Mouse (Mus musculus) small intestine, adult 2 months (tissue): ENCODE results near the gene Prkch. TPM values are rescaled to one million over a fixed set of nuclear protein-coding genes. Genes with fewer than 3 reads are reported as not detected.

ENCODE experiments used
- H3K27ac ChIP-seq: fragments of 200-500 bp; 2 replicates; pipeline ENCODE4 v1.5.1; 2012; ENCODE audit warnings: low read depth, low read length, control low read depth, inconsistent platforms; ENCODE audit not compliant: insufficient read depth
- H3K27me3 ChIP-seq: fragments of 200-500 bp; 2 replicates; pipeline ENCODE4 v1.6.1; 2012; ENCODE audit warnings: mild to moderate bottlenecking, moderate library complexity, low read length, inconsistent platforms; ENCODE audit not compliant: control insufficient read depth, insufficient read depth
- H3K36me3 ChIP-seq: fragments of 200-500 bp; 2 replicates; pipeline ENCODE4 v1.6.1; 2012; ENCODE audit warnings: mild to moderate bottlenecking, low read length, control low read depth, inconsistent platforms; ENCODE audit not compliant: control insufficient read depth, insufficient read depth
- H3K4me1 ChIP-seq: fragments of 200-500 bp; 2 replicates; pipeline ENCODE4 v1.6.1; 2012; ENCODE audit warnings: low read length, inconsistent platforms, mixed read lengths; ENCODE audit not compliant: control insufficient read depth, insufficient read depth, insufficient read length
- H3K4me3 ChIP-seq: fragments of 200-500 bp; 2 replicates; pipeline ENCODE4 v1.5.1; 2012; ENCODE audit warnings: low read depth, mild to moderate bottlenecking, control low read depth, inconsistent platforms, low read length, moderate library complexity
- CTCF ChIP-seq: fragments of 200-500 bp; IDR thresholded peaks from 2 replicates; pipeline ENCODE4 v1.5.1; 2012; ENCODE audit warnings: low read depth, mild to moderate bottlenecking, control low read depth, inconsistent platforms, low read length, moderate library complexity, mixed read lengths; ENCODE audit not compliant: insufficient replicate concordance, insufficient read length; ENCODE audit errors: extremely low read depth
- POLR2A ChIP-seq: fragments of 200-500 bp; IDR thresholded peaks from 2 replicates; pipeline ENCODE4 v1.6.1; 2012; ENCODE audit warnings: low read depth, mild to moderate bottlenecking, control low read depth, inconsistent platforms, low read length, moderate library complexity
- WGBS: fragments of 180-500 bp; shearing (Covaris S2); methylation state at CpG from one replicate; pipeline ENCODE4 v1.1.7; 2018; 5-methylcytosine and 5-hydroxymethylcytosine counted together
- polyA plus RNA-seq: library from polyadenylated mRNA; depleted of rRNA; stranded (reverse); fragments of >200 nt; gene quantifications from 2 replicates; pipeline ENCODE4 v1.2.3, GENCODE M21; 2012

Gene Prkch
- polyA plus RNA-seq, 1 experiment: 3.2 TPM

GRCm38 (mm10) chr12:73756527-73756926, 171.9 kb downstream of the Prkch start:
- Histone ChIP-seq H3K4me3 (no peak overlapping the region), H3K27ac (no peak overlapping the region), H3K27me3 (no peaks in the 10 kb centered on the region), H3K4me1 (no peaks in the 10 kb centered on the region), H3K36me3 (no peaks in the 10 kb centered on the region)
- 80% methylated on average over 6 of the region's 6 CpGs for WGBS
- TF ChIP-seq CTCF: no peak
- TF ChIP-seq POLR2A: no peak

GRCm38 (mm10) chr12:73762001-73762400, 177.4 kb downstream of the Prkch start:
- Histone ChIP-seq H3K27me3 (no peaks in the 10 kb centered on the region), H3K36me3 (no peaks in the 10 kb centered on the region), H3K4me3 (no peak overlapping the region), H3K27ac (no peak overlapping the region), H3K4me1 (no peaks in the 10 kb centered on the region)
- WGBS: 84% methylated on average over 6 of the region's 6 CpGs
- TF ChIP-seq POLR2A (no peak), CTCF (no peak)

- no peaks in the 10 kb centered on the region for H3K27me3 ChIP-seq
- TF ChIP-seq POLR2A (no peak), CTCF (no peak)
- no peak overlapping the region for H3K4me3 ChIP-seq
- no peaks in the 10 kb centered on the region for H3K4me1 ChIP-seq
- 91% methylated on average over 3 of the region's 3 CpGs for WGBS
- no peak overlapping the region for H3K27ac ChIP-seq
- no peaks in the 10 kb centered on the region for H3K36me3 ChIP-seq
Measured at GRCm38 (mm10) chr12:73762762-73763161, 178.2 kb downstream of the Prkch start.

- 45% methylated on average over 15 of the region's 15 CpGs for WGBS
Measured at GRCm38 (mm10) chr12:73764649-73765525, 180.3 kb downstream of the Prkch start.

GRCm38 (mm10) chr12:73766152-73766551, 181.6 kb downstream of the Prkch start:
- no peaks in the 10 kb centered on the region for H3K27me3 ChIP-seq
- H3K4me1 ChIP-seq: no peaks in the 10 kb centered on the region
- WGBS: 75% methylated on average over 8 of the region's 8 CpGs
- no peaks in the 10 kb centered on the region for H3K36me3 ChIP-seq
- TF ChIP-seq POLR2A (no peak), CTCF (no peak)
- H3K27ac ChIP-seq: no peak overlapping the region
- H3K4me3 ChIP-seq: no peak overlapping the region

More at GRCm38 (mm10) chr12:73764649-73765525, 180.3 kb downstream of the Prkch start:
- no peak overlapping the region for H3K27ac ChIP-seq
- H3K4me1 ChIP-seq: no peaks in the 10 kb centered on the region
- no peaks in the 10 kb centered on the region for H3K36me3 ChIP-seq
- H3K27me3 ChIP-seq: no peaks in the 10 kb centered on the region
- no peak overlapping the region for H3K4me3 ChIP-seq
- TF ChIP-seq CTCF (no peak), POLR2A (no peak)

GRCm38 (mm10) chr12:73768788-73769187, 184.2 kb downstream of the Prkch start:
- 71% methylated on average over 5 of the region's 5 CpGs for WGBS
- no peak overlapping the region for H3K27ac ChIP-seq
- H3K4me1 ChIP-seq: no peaks in the 10 kb centered on the region
- no peaks in the 10 kb centered on the region for H3K27me3 ChIP-seq
- H3K36me3 ChIP-seq: no peaks in the 10 kb centered on the region
- TF ChIP-seq POLR2A: no peak
- no peak for TF ChIP-seq CTCF
- no peak overlapping the region for H3K4me3 ChIP-seq

- TF ChIP-seq POLR2A: no peak
- TF ChIP-seq CTCF: no peak
- H3K4me3 ChIP-seq: no peak overlapping the region
- H3K36me3 ChIP-seq: no peaks in the 10 kb centered on the region
- WGBS: 79% methylated on average over 6 of the region's 6 CpGs
- H3K27ac ChIP-seq: no peak overlapping the region
- no peaks in the 10 kb centered on the region for H3K4me1 ChIP-seq
- H3K27me3 ChIP-seq: no peaks in the 10 kb centered on the region
Measured at GRCm38 (mm10) chr12:73769536-73769935, 184.9 kb downstream of the Prkch start.

GRCm38 (mm10) chr12:73770771-73771170, 186.2 kb downstream of the Prkch start:
- Histone ChIP-seq H3K36me3 (no peaks in the 10 kb centered on the region), H3K27ac (no peak overlapping the region), H3K4me3 (no peak overlapping the region), H3K27me3 (no peaks in the 10 kb centered on the region), H3K4me1 (no peaks in the 10 kb centered on the region)
- TF ChIP-seq POLR2A (no peak), CTCF (no peak)
- 83% methylated on average over 1 of the region's 1 CpGs for WGBS
